Mouse (Mus musculus): ENCODE results near the gene Rnf17. TPM values are rescaled to one million over a fixed set of nuclear protein-coding genes. Genes with fewer than 3 reads are reported as not detected.

Rnf17 gene
- not detected in 2 replicates for polyA plus RNA-seq (2012; rRNA removed)

- TF ChIP-seq CTCF (IDR thresholded peaks at IDR 0.05; ENCODE audit: insufficient read depth, low read length) (no peak), POLR2A (IDR thresholded peaks at IDR 0.05; ENCODE audit: borderline replicate concordance, extremely low read depth, low read depth, low read length) (no peak)
Measured at GRCm38 (mm10) chr14:56402311-56403071, at the start of gene Rnf17. Rnf17 (plus strand) TSS chr14:56402581.

DNA sequence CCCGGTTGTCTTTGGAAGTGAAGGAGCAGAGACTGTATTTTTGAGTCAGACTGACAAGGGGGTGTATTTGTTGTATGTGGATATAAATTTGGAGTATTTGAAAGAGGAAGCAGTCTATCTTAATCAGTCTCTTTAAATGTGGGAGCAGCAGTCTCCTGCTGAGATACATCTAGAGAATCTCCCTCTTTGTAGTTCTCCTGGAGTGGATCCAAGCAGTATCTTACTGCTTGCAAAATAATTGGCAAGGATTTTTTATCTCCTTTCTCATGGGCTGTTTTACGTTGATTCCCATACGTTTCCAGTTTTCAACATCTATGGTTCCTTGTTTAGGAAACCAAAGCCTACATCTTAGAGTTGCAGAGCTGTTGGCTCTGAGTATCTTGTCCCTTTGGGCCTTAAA lies 47.6 kb upstream of the Rnf17 start:
- DNase-seq, result no peak
- WGBS, result 52% methylated on average over 3 of the region's 3 CpGs
- no peak for TF ChIP-seq CTCF (IDR thresholded peaks at IDR 0.05; ENCODE audit: insufficient read depth, low read length)
- no peak for TF ChIP-seq POLR2A (IDR thresholded peaks at IDR 0.05; ENCODE audit: borderline replicate concordance, extremely low read depth, low read depth, low read length)
- Histone ChIP-seq H3K4me3 (replicated peaks; ENCODE audit: extremely low read depth, low read depth, low read length) (no peak overlapping the region), H3K4me1 (ENCODE audit: control insufficient read depth, insufficient read depth, low read length) (no peaks in the 10 kb centered on the region)

More at GRCm38 (mm10) chr14:56402311-56403071, at the start of gene Rnf17:
- H3K4me3 ChIP-seq (replicated peaks; ENCODE audit: extremely low read depth, low read depth, low read length), result no peak within 1 kb of the TSS
- DNase-seq, result no peak
- 71% methylated on average over 34 of the region's 34 CpGs for WGBS
- no peaks in the 10 kb centered on the region for H3K4me1 ChIP-seq (ENCODE audit: control insufficient read depth, insufficient read depth, low read length)

GRCm38 (mm10) chr14:56355396-56355795 lies 47.0 kb upstream of the Rnf17 start:
- TF ChIP-seq CTCF (IDR thresholded peaks at IDR 0.05; ENCODE audit: insufficient read depth, low read length) (no peak), POLR2A (IDR thresholded peaks at IDR 0.05; ENCODE audit: borderline replicate concordance, extremely low read depth, low read depth, low read length) (no peak)
- Histone ChIP-seq H3K4me3 (replicated peaks; ENCODE audit: extremely low read depth, low read depth, low read length) (no peak overlapping the region), H3K4me1 (ENCODE audit: control insufficient read depth, insufficient read depth, low read length) (no peaks in the 10 kb centered on the region)
- WGBS, result 52% methylated on average over 8 of the region's 8 CpGs
- DNase-seq, result no peak

GRCm38 (mm10) chr14:56356196-56356595 lies 46.2 kb upstream of the Rnf17 start:
- DNase-seq, result no peak

DNA sequence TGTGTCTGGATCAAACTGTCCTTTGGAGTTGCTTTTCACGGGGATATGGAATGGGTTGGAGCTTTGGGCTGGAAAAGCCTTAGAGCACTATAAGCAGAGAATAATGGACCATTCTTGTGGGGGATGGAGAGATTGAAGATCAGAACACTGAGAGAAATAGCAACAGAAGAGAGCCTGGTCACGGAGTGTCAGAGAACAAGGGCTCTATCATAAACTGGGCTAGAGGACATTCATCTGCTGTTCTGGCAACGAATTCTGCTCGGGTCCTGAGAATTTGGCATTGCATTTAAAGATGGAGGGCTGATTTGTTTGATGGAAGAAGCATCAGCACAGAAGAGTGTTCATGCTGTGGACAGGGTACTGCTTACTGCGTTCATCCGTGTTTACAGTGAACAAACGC lies 44.0 kb upstream of the Rnf17 start:
- Histone ChIP-seq H3K4me3 (replicated peaks; ENCODE audit: extremely low read depth, low read depth, low read length) (no peak overlapping the region), H3K4me1 (ENCODE audit: control insufficient read depth, insufficient read depth, low read length) (no peaks in the 10 kb centered on the region)
- no peak for TF ChIP-seq POLR2A (IDR thresholded peaks at IDR 0.05; ENCODE audit: borderline replicate concordance, extremely low read depth, low read depth, low read length)
- TF ChIP-seq CTCF (IDR thresholded peaks at IDR 0.05; ENCODE audit: insufficient read depth, low read length), result no peak
- WGBS, result 78% methylated on average over 7 of the region's 7 CpGs
- DNase-seq, result no peak

More at GRCm38 (mm10) chr14:56356196-56356595, 46.2 kb upstream of the Rnf17 start:
- no peaks in the 10 kb centered on the region for H3K4me1 ChIP-seq (ENCODE audit: control insufficient read depth, insufficient read depth, low read length)
- no peak for TF ChIP-seq POLR2A (IDR thresholded peaks at IDR 0.05; ENCODE audit: borderline replicate concordance, extremely low read depth, low read depth, low read length)
- no peak for TF ChIP-seq CTCF (IDR thresholded peaks at IDR 0.05; ENCODE audit: insufficient read depth, low read length)
- no peak overlapping the region for H3K4me3 ChIP-seq (replicated peaks; ENCODE audit: extremely low read depth, low read depth, low read length)
- 80% methylated on average over 6 of the region's 6 CpGs for WGBS

DNA sequence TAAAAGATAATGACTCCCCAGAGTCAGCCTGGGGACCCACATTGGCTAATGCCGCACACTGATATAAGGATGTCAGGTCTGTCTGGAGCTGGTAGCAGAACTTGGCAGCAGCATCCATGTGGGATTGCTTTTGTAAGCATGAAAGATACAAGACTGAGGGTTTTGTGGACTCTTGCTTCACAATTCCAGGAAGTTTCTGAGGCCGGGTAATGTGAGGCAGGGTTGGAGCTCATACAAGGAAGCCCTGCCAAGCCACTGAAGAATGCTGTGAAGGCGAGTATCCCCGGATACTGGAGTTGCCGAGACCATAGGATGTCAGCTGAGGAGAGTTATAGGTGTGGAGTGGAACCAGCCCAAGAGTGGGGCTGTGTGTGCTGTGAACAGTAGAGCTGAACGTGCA lies 43.2 kb upstream of the Rnf17 start:
- Histone ChIP-seq H3K4me3 (replicated peaks; ENCODE audit: extremely low read depth, low read depth, low read length) (no peak overlapping the region), H3K4me1 (ENCODE audit: control insufficient read depth, insufficient read depth, low read length) (no peaks in the 10 kb centered on the region)
- TF ChIP-seq CTCF (IDR thresholded peaks at IDR 0.05; ENCODE audit: insufficient read depth, low read length), result no peak
- no peak for DNase-seq
- WGBS, result 34% methylated on average over 6 of the region's 6 CpGs

GRCm38 (mm10) chr14:56364711-56365237 lies 37.6 kb upstream of the Rnf17 start, which contains the start of gene Atp12a:
Atp12a (plus strand) TSS chr14:56365068.
- TF ChIP-seq CTCF (IDR thresholded peaks at IDR 0.05; ENCODE audit: insufficient read depth, low read length), result no peak
- 3% methylated on average over 48 of the region's 48 CpGs for WGBS
- Histone ChIP-seq H3K4me3 (replicated peaks; ENCODE audit: extremely low read depth, low read depth, low read length) (no peak within 1 kb of the TSS), H3K4me1 (ENCODE audit: control insufficient read depth, insufficient read depth, low read length) (no peaks in the 10 kb centered on the region; the same call in 1 of the 2 replicates)
- DNase-seq, result no peak

GRCm38 (mm10) chr14:56365292-56365691 lies 37.1 kb upstream of the Rnf17 start:
- no peak overlapping the region for H3K4me3 ChIP-seq (replicated peaks; ENCODE audit: extremely low read depth, low read depth, low read length)
- 21% methylated on average over 8 of the region's 8 CpGs for WGBS

DNA sequence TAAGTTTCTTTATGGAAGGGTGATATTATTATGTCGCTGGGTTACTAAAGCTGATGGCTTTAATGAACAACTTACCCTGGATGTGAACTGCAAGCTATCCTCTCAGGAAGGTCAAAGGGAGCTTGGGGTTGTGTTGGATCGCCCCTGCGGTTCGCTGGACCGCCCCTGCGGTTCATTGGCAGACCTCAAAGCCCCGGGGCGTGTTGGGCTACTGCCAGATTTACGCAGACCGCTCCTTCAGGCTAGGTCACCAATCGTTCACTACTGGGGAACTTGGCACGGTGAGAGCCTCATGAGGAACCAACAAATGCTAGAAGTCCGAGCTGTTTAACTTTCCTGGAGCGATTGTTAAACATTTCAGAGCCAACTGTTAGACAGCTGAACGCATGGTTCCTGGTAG lies 35.7 kb upstream of the Rnf17 start:
- 9% methylated on average over 15 of the region's 15 CpGs for WGBS
- H3K4me3 ChIP-seq (replicated peaks; ENCODE audit: extremely low read depth, low read depth, low read length), result no peak overlapping the region
- TF ChIP-seq POLR2A (IDR thresholded peaks at IDR 0.05; ENCODE audit: borderline replicate concordance, extremely low read depth, low read depth, low read length) (no peak), CTCF (IDR thresholded peaks at IDR 0.05; ENCODE audit: insufficient read depth, low read length) (no peak)
- DNase-seq, result no peak
- H3K4me1 ChIP-seq (ENCODE audit: control insufficient read depth, insufficient read depth, low read length), result no peaks in the 10 kb centered on the region; the same call in 1 of the 2 replicates

More at GRCm38 (mm10) chr14:56365292-56365691, 37.1 kb upstream of the Rnf17 start:
- TF ChIP-seq POLR2A (IDR thresholded peaks at IDR 0.05; ENCODE audit: borderline replicate concordance, extremely low read depth, low read depth, low read length) (no peak), CTCF (IDR thresholded peaks at IDR 0.05; ENCODE audit: insufficient read depth, low read length) (no peak)
- DNase-seq, result no peak
- H3K4me1 ChIP-seq (ENCODE audit: control insufficient read depth, insufficient read depth, low read length), result no peaks in the 10 kb centered on the region; the same call in 1 of the 2 replicates

- TF ChIP-seq CTCF (IDR thresholded peaks at IDR 0.05; ENCODE audit: insufficient read depth, low read length) (0 out of 2 replicates have a peak, but pooled peaks have one; percentile 18), POLR2A (IDR thresholded peaks at IDR 0.05; ENCODE audit: borderline replicate concordance, extremely low read depth, low read depth, low read length) (no peak)
- WGBS, result 53% methylated on average over 3 of the region's 3 CpGs
- Histone ChIP-seq H3K4me3 (replicated peaks; ENCODE audit: extremely low read depth, low read depth, low read length) (no peak overlapping the region), H3K4me1 (ENCODE audit: control insufficient read depth, insufficient read depth, low read length) (no peaks in the 10 kb centered on the region; the same call in 1 of the 2 replicates)
- no peak for DNase-seq
Measured at GRCm38 (mm10) chr14:56368834-56369233, 33.5 kb upstream of the Rnf17 start.
